In genomic region chr14:118922251-118922650, GRCm38 (mm10) we compare ENCODE assay signal across 8 mouse cellular contexts. TPM values are rescaled to one million over a fixed set of nuclear protein-coding genes. Genes with fewer than 3 reads are reported as not detected.
DNase-seq lines count a peak whose midpoint lies in the region; ATAC-seq and TF ChIP-seq lines count a peak whose summit lies in the region.

No protein-coding gene starts in this region.

- H3K4me3 ChIP-seq in lung, postnatal 0 days (ENCODE audit: low read depth, low read length) = peak overlapping the region; percentile 29
- H3K4me3 ChIP-seq in limb, embryonic 10.5 days = peak overlapping the region; percentile 51
- H3K4me3 ChIP-seq in neural tube, embryonic 15.5 days (replicated peaks) = peak overlapping the region; percentile 81

- H3K9ac ChIP-seq in lung, postnatal 0 days (replicated peaks; ENCODE audit: low read depth) = no peak overlapping the region; the same call in 1 of the 2 replicates
- peak overlapping the region; percentile 54 for H3K9ac ChIP-seq in neural tube, embryonic 15.5 days (replicated peaks)

- TF ChIP-seq EP300 in lung, postnatal 0 days (IDR thresholded peaks at IDR 0.05) = no peak

- H3K4me1 ChIP-seq in lung, postnatal 0 days (ENCODE audit: insufficient read depth, low read depth, low read length) = peaks cover 16% of the 10 kb centered on the region
- peaks cover 44% of the 10 kb centered on the region for H3K4me1 ChIP-seq in limb, embryonic 10.5 days
- peaks cover 48% of the 10 kb centered on the region for H3K4me1 ChIP-seq in neural tube, embryonic 15.5 days

- no peak overlapping the region for H3K27ac ChIP-seq in lung, postnatal 0 days (ENCODE audit: low read length)
- H3K27ac ChIP-seq in limb, embryonic 10.5 days = peak overlapping the region; percentile 56; the same call in 1 of the 2 replicates
- no peak overlapping the region for H3K27ac ChIP-seq in neural tube, embryonic 15.5 days (replicated peaks)

- H3K9me3 ChIP-seq in lung, postnatal 0 days (ENCODE audit: low read length) = no peaks in the 10 kb centered on the region
- no peaks in the 10 kb centered on the region for H3K9me3 ChIP-seq in limb, embryonic 10.5 days (replicated peaks)
- H3K9me3 ChIP-seq in neural tube, embryonic 15.5 days (replicated peaks) = no peaks in the 10 kb centered on the region

- H3K36me3 ChIP-seq in lung, postnatal 0 days (ENCODE audit: insufficient read depth, low read length) = no peaks in the 10 kb centered on the region
- H3K36me3 ChIP-seq in limb, embryonic 10.5 days = peaks cover 35% of the 10 kb centered on the region
- H3K36me3 ChIP-seq in neural tube, embryonic 15.5 days = peaks cover 13% of the 10 kb centered on the region

- H3K4me2 ChIP-seq in lung, postnatal 0 days (replicated peaks; ENCODE audit: low read depth, low read length) = peak overlapping the region; percentile 64
- peak overlapping the region; percentile 88 for H3K4me2 ChIP-seq in neural tube, embryonic 15.5 days

- peak; percentile 14 to 26 for DNase-seq in cerebellum, adult 18-20 months
- no peak for DNase-seq in cerebellum, adult 11-12 months
- no peak for DNase-seq in lung, postnatal 0 days (ENCODE audit: low spot score)
- DNase-seq in lung, postnatal 10 days = no peak
- DNase-seq in limb, embryonic 10.5 days (ENCODE audit: low spot score) = peak; percentile 49
- no peak for DNase-seq in urinary bladder, adult 2 months (ENCODE audit: low spot score)
- no peak for DNase-seq in gastrocnemius, adult 8-10 months (ENCODE audit: low spot score in 2 of 2)

- TF ChIP-seq CTCF in lung, postnatal 0 days (IDR thresholded peaks at IDR 0.05) = no peak

- 27% methylated on average over 22 of the region's 22 CpGs for WGBS in lung, postnatal 0 days
- WGBS in limb, embryonic 10.5 days = 19% methylated on average over 22 of the region's 22 CpGs
- WGBS in neural tube, embryonic 15.5 days = 24% methylated on average over 22 of the region's 22 CpGs

- 0 out of 2 replicates have a peak, but pooled peaks cover 4% of the 10 kb centered on the region for H3K27me3 ChIP-seq in lung, postnatal 0 days (replicated peaks; ENCODE audit: insufficient read depth, low read length)
- H3K27me3 ChIP-seq in limb, embryonic 10.5 days (ENCODE audit: low read depth, poor library complexity, severe bottlenecking) = peaks cover 37% of the 10 kb centered on the region
- H3K27me3 ChIP-seq in neural tube, embryonic 15.5 days (replicated peaks) = no peaks in the 10 kb centered on the region

- no peak for ATAC-seq in lung, postnatal 0 days
- 0 out of 2 replicates have a peak, but pooled peaks have one; percentile 3 for ATAC-seq in neural tube, embryonic 15.5 days (ENCODE audit: low FRiP score)

RNA-seq across cellular contexts. Expression of gene Dzip1, which starts 3.0 kb away (rescaled TPM):
- polyA plus RNA-seq in lung, postnatal 0 days (2015; fragmentation: Nextera tagmentation; extraction: Ambion mirVana) = 4.0 and 5.0 TPM in 2 replicates
- polyA plus RNA-seq in limb, embryonic 10.5 days (2016; fragmentation: Nextera tagmentation; extraction: Ambion mirVana) = 13.9 and 20.7 TPM in 2 replicates
- polyA plus RNA-seq in neural tube, embryonic 15.5 days (2015; fragmentation: Nextera tagmentation; extraction: Ambion mirVana) = 86.1 and 100 TPM in 2 replicates
- 21.5 and 26.5 TPM in 2 replicates for polyA plus RNA-seq in urinary bladder, adult 2 months (2012; rRNA removed)
- 1 to 10 TPM; 1.4 to 1.7 (median 1.6) TPM for total RNA-seq in gastrocnemius, adult 8-10 months (2022)

RNA-seq across cellular contexts. Expression of gene Dnajc3, which starts 15.5 kb away (rescaled TPM):
- 54.1 and 58.3 TPM in 2 replicates for polyA plus RNA-seq in lung, postnatal 0 days (2015; fragmentation: Nextera tagmentation; extraction: Ambion mirVana)
- 32.9 and 34.2 TPM in 2 replicates for polyA plus RNA-seq in limb, embryonic 10.5 days (2016; fragmentation: Nextera tagmentation; extraction: Ambion mirVana)
- 22.6 and 26.8 TPM in 2 replicates for polyA plus RNA-seq in neural tube, embryonic 15.5 days (2015; fragmentation: Nextera tagmentation; extraction: Ambion mirVana)
- 35.5 and 36.1 TPM in 2 replicates for polyA plus RNA-seq in urinary bladder, adult 2 months (2012; rRNA removed)
- 10 to 100 TPM; 15.9 to 21.0 (median 19.1) TPM for total RNA-seq in gastrocnemius, adult 8-10 months (2022)

Comparison
In these comparisons a context has a peak if more than half of its experiments do, and no peak if none do; other contexts are left out.
1. DNase-seq: peak in cerebellum, adult 18-20 months (2 of 2) and limb, embryonic 10.5 days (single experiment); none in cerebellum, adult 11-12 months (single experiment), lung, postnatal 0 days (single experiment), lung, postnatal 10 days (single experiment), urinary bladder, adult 2 months (single experiment) and gastrocnemius, adult 8-10 months (0 of 2).
2. H3K4me3 ChIP-seq: peak in every context shown above with its lines; median percentile 81 in neural tube, embryonic 15.5 days; 51 in limb, embryonic 10.5 days; 29 in lung, postnatal 0 days.